Mouse (Mus musculus) liver (tissue): ENCODE data around the gene Slc22a8.
A peak's percentile ranks its signal among the peaks of the same experiment; 100 is the strongest.

ENCODE experiments used
- DNase-seq: peaks from one replicate; pipeline ENCODE4 v3.0.0-alpha.2; 2020; ENCODE audit warnings: mixed read lengths

Slc22a8 gene

DNA sequence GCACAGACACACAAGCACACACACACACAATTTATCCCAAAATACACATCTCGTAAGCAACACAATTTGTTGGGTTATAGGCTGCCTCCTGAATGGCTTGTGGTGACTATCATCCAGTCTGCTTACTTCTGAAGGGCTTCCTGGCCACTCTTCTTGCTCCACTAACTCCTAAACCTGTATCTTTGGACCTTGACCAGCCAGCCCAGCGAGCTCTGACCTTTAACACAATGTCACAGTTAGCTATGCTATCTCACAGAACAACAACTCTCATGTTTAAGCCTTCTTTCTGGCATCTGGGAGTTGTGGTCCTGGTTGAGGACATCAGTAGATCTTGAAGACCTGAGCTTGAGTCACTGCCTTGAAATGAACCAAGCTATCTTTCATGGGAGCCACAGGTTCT is 8.2 kb downstream of the Slc22a8 start:
- no peak for DNase-seq

DNA sequence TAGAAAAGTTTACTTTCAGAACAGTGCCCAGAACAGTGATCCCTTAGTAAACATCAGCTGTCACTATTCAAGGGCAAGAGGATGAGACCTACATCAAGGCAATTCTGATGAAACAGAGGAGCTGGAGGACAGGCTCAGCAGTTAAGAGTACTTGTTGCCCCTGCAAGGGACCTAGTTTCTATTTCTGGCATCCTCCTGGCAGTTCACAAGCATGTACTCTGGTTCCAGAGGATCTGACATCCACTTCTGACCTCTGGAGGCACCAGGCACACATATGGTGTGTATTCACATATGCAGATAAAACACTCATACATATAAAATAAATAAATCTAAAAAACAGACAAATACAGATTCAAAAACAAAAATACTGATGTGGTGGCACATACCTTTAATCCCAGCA is 10.9 kb downstream of the Slc22a8 start:
- DNase-seq: no peak

DNA sequence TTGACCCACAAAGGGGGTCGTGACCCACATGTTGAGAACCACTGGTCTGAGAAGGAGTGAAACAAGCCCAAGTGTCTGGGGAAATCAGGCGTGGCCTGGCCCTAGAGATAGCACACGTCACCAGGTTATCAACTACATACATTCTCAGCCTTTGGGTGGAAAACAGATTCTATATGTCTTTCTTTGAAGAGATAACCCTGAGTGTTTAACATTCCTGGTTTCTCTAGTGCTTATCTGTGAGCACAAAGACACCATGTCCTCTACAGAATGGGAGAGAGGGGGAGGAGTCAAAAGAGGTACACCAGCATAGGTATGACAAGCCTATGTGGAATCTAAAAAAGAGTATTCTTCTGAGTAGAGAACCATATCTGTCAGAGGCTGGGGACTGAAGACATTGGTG is 11.9 kb downstream of the Slc22a8 start:
- peak; percentile 71 for DNase-seq

DNA sequence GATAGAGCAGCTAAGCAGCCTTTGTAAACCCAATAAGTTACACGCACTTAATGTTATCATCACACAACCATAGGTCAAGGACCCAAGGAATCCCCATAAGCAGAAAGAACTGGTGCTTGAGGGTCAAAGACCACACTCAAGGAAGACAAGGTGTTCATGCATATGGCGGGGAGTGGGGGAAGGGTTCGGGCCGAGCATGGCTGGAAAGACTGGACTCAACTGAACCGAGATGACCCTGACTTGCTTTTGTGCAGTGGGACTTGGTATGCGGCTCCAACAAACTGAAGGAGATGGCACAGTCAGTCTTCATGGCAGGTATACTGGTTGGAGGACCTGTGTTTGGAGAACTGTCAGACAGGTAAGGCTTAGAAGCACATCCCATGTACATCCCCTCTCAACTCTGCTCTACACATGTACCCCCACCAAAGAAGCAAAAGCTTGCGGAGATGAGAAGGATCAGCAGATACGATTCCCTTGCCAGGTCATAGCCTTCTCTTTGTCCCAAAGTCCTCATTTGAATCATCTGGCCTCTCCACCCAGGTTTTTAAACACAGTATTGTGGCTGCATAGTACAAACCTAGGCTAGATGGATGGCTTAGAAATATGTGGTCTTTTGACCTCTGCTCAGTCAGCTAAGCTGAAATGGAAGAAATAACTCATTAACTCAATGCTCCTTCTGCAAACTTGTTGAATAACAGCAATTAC is 13.6 kb downstream of the Slc22a8 start:
- no peak for DNase-seq

DNA sequence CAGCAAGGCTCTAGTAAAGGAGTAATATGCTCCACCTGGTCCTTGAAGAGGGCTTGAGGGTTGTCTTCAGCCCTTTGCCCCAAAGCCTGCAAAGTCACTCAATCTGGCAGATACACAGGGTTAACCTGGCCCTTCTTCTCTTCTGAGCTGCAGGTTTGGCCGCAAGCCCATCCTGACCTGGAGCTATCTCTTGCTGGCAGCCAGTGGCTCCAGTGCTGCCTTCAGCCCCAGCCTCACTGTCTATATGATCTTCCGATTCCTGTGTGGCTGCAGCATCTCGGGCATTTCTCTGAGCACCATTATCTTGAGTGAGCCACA is 14.1 kb downstream of the Slc22a8 start:
- peak; percentile 39 for DNase-seq

DNA sequence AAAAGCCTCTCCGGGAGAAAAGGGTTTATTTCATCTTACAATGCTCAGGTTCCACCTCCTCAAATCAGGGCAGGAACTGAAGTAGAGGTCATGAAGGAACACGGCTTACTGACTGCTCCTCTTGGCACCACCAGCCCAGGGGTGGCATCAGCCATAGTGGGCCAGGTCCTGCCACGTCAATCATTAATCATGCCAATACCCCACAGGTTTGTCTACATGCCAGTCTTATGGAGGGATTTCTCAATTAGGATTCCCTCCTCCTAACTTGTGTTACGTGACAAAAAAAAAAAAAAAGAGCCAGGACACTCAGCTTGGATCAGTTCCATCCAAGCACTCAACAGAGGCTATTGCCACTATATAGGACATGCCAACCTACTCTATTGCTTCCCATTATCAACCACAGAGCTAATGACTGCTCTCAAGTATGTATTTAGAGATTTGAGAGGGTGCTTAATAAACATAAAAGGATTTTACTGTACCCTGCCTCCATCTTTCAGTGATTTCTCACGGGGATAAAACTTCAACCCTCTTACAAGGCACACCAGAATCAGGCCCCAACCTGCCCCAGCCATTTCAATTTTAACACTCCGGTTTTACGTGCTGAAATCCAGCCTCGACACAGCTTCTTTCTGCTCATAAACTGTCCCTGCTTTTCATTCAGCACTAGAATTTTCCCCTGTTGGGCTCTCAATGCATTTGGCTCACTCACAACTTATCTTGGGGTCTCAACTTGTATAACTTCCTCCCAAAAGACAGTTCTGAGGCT is 20.5 kb downstream of the Slc22a8 start:
- no peak for DNase-seq

DNA sequence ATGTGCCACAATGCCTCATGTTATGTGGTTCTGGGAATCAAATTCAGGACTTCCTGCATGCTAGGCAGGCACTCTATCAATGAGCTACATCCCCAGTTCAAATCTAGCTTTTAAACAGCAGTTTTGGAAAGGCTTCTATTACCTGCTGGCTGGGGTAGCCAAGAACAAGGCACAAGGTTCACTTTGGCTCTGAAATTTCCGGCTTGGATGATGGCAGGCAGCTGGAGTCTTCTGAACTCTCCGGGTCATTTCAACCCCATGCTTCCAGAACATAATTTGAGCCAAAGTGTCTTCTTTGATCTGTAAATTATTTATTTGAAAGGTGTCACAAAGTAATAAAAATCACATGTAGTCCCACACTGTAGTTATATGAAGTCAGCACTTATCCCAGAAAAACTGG is 22.1 kb downstream of the Slc22a8 start:
- no peak for DNase-seq

DNA sequence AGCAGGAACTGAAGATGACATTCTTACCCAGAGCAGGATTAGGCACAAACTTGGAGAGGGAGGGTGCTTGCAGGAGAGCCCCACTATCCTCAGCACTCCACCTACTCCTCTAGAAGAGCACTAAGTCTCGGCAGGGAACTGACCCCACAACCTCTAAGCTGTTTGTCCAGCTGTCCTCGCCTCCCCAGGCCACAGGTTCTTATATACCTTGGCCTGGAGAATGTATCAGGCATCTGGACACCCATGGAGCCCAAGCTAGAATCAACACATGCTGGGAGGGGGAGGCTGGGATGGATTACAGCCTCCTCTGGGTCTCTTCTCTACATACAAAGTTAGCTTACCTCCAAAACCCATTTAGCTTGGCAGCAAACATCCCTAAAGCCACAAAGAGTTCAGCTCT is 23.3 kb downstream of the Slc22a8 start:
- DNase-seq: no peak

DNA sequence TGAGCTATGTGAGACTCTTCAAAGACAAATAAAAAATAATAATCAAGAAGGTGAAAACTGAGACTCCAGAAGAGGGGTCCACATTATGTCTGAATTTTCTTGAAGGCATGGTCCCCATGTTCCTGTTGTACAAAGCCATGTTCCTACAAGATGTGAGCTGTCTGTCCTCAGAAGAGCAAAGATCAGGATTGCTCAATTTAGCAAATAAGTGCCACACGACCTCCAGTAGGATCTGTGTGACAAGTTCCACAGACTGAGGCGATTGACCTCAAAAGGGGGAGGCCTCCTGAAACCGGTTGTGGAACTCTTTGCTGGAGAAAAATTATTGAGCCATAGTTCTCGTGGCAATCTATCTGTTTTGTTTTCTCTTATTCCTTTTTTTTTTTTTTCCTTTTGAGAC is 25.3 kb downstream of the Slc22a8 start:
- no peak for DNase-seq

DNA sequence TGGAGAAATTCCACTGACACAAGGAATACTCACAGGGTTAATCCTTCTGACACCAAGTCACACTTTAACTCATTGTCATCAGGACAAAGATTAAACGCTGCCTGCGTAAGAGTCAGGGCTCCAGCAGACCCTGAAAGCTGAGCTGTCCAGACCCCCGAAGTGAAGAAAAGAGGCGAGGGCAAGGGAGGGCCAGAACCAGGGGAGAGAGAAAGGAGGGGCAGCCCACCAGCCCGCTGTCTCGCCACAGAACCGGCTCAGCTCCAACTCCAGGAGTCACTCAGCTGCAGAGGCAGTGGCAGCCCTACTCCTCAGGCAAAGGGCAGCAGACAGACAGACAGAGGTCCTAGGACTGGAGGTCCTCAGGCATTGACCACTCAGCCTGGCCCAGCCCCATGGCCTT is 26.9 kb downstream of the Slc22a8 start, which contains the start of gene Slc22a6:
Gene Slc22a6 (plus strand): TSS at position 136 of the 400 bp plus-strand sequence.
- DNase-seq: no peak

DNA sequence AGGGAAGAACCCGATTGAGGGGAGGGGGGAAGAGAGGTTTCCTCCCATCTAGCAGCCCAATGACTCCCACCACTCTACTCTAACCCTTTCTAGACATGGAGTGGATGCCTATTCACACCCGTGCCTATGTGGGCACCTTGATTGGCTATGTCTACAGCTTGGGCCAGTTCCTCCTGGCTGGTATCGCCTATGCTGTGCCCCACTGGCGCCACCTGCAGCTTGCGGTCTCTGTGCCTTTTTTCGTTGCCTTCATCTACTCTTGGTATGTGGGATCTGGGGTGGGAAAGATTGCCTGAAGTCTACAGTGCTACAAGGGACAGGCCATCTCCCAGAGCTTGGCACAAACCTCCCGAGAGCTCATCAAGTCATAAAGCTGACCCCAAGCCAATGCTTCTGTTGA is 30.0 kb downstream of the Slc22a8 start:
- peak; percentile 15 for DNase-seq

DNA sequence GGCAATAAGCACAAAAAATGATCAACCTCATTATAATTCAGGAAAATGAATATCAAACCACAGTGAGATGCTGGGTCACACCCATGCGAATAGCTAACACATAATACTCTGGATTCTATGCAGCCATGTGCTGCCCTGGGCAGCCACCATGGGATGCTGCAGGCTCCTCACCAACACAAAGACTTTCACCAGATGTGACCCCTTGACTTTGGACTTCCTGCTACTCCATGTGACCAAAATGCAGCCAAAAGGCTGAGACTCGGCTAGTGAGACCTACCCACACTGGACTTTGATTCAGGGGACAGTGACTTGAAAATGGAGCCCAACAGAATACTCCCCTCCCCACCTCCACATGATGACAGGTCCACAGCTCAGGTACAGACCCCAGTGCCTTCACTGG is 39.2 kb downstream of the Slc22a8 start:
- no peak for DNase-seq

DNA sequence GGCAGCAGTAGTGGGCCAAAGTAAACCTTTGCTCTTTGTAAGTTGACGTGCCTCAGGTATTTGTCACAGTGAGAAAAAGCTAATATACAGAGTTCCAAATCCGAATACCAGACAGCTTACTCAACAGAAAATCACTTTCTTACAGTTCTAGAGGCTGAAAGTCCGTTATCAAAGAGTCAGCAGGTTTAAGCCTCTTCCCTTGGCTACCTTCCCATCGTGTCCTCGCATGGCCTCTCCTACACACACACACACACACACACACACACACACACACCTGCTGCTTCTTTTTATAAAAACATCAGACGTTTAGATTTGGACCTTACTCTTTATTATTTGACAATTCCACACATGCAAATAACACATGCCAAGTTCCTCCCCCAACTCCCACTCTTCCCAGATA is 39.8 kb downstream of the Slc22a8 start:
- DNase-seq: no peak

DNA sequence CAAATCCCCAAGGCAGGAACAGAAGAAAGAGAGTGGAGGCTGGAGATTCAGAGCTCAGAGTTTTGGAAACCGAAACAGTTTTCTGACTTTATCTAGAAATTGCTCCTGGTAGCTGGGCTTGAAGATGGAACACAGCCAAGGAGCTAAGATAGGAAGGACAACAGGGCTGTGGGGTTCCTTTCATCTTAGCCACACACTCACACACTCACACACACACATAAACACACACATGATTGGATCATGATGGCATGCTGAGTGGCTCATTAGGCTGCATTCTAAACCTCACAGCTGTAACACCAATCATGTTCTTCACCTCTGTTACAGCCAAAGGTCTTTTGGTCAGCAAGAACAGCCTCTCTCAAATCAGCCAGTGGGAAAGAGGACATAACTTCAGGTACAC is 41.0 kb downstream of the Slc22a8 start:
- DNase-seq: no peak

DNA sequence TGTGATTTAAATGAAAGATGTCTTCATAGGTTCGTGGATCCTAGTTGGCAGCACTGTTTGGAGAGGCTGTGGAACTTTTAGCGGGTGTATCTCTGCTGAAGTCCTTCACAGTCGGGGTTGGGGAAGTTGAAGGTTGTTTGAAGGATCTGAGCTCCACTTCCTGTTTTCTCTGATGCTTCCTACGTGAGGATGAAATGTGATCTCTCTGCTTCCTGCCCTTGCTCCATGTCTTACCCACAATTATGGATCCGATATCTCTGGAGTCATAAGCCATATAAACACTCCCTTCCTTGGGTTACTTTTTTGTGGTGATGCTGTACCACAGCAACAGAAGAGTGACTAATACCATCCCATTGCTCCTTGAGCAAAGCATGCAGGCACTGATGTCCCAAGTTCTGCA is 51.0 kb downstream of the Slc22a8 start:
- DNase-seq: no peak

DNA sequence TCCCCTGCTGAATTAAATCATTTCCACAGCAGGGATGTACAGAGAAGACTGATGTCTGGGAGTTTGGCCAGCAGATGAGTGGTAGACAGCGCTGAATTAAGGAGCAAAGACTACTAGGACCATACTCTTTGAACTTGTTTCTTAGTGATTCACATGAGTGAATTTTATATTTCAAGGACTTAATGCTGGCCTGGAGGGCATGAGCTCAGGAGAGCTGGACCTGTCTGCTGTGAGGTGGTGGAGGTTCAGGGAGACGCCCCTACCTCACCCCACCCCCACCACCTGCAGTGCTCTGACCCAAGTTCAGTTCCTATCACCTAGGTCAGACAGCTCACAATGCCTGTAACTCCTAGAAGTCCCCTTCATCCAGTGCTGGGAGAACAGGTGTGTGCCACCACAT is 55.3 kb downstream of the Slc22a8 start:
- no peak for DNase-seq

DNA sequence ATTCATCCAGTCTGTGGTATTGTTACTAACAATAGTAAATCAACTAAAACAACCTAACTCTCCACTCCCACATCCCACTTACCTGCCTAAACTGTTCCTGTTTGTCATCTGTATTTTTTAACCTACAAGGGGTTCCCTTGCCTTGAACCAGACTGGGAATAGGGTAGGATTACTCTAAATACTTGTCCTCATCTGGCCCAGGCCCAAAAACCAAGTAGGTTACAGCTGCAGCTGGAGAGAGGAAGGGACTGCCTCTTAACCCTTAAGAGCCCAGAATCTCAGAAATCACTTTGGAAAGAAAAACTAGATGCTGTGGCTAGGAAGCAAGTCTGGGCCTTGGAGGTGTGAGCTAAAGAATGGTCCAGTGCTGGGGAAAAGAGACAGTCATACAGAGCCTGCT is 64.8 kb downstream of the Slc22a8 start:
- no peak for DNase-seq

DNA sequence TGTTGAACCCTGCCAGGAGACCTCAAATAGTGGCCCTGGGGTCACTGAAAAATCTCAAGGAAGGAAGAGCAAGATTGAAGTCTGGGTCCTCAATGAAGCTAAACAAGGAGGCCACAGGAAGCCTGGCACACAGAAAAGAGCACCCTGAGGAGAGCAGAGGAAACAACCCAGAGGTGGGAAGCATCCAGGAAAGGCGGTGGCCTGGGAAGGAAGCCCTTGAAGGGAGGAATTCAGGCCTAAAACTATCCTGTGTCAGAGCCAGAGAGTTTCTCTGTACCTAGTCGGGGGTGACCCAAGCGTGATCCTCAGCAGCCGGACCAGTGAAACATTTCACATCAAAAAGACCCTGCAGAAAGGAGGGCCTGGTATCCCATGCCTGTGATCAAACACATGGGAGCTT is 65.3 kb downstream of the Slc22a8 start:
- no peak for DNase-seq
